Mouse (Mus musculus): ENCODE results near the gene Wbp1.

DNA sequence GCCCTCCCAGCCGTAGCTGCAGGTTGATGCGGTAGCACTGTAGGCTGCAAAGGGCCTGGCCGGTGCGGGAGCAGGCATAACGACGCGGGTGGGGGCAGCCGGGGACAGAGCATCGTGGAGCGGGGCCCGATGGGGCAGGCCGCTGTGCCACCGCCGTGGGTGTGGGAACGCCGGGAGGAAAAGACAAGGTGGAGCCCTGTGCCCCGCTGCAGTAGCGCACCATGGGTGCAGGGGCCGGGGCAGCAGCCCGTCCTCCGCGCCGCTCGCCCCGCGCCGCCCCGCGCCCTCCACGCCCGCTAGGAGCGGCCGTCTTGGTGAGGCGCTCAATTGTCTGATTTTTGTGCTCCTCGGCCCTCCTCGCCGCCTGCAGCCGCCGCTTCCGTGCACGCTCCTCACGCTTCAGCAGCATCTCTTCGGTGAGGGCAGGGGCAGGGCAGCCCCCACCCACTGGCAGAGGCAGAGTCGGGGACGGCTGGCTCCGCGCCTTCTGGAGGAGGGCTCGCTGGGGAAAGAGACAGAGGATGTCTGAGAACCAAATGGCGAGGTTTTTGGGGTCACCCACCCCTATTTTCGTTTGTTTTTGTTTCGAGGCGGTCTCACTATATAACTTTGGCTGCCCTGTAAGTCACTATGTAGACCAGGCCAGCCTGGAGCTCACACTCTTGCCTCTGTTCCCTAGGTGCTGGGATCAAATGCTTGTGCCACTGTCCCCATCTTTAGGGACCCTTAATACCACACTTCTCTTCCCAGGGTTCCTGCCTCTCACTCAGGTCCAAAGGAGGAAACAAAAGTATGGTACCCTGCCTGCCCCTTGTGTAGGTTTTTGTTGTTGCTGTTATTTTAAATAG lies 728 bp upstream of the Wbp1 start:
- TF ChIP-seq CTCF (IDR thresholded peaks at IDR 0.05; ENCODE audit: control insufficient read depth, insufficient read depth, insufficient read length) (no peak), MAX (IDR thresholded peaks at IDR 0.05) (no peak), USF1 (IDR thresholded peaks at IDR 0.05; ENCODE audit: low read depth) (no peak)
